Mouse (Mus musculus) midbrain, embryonic 16.5 days (tissue): ENCODE results near the gene Olfr963. TPM values are rescaled to one million over a fixed set of nuclear protein-coding genes. Genes with fewer than 3 reads are reported as not detected.

Source experiments
- polyA plus RNA-seq: library from polyadenylated mRNA; unstranded; fragments of >200 nt; fragmentation: Nextera tagmentation; extraction: Ambion mirVana; gene quantifications from 2 replicates; pipeline ENCODE4 v1.2.1, GENCODE M21; 2015

Olfr963 gene
- polyA plus RNA-seq, 1 experiment from 2014 or later: not detected

Other genes starting within 250 kb of the Olfr963 start
- gene Olfr952, start 240.1 kb upstream of the Olfr963 start, polyA plus RNA-seq: not detected in 2 replicates
- not detected in 2 replicates for gene Olfr954, start 210.5 kb upstream of the Olfr963 start, polyA plus RNA-seq
- not detected in 2 replicates for gene Olfr955, start 195.3 kb upstream of the Olfr963 start, polyA plus RNA-seq
- not detected in 2 replicates for gene Olfr44, start 173.2 kb upstream of the Olfr963 start, polyA plus RNA-seq
- not detected in 2 replicates for gene Olfr957, start 151.4 kb upstream of the Olfr963 start, polyA plus RNA-seq
- not detected in 2 replicates for gene Olfr958, start 113.2 kb upstream of the Olfr963 start, polyA plus RNA-seq
- not detected in 2 replicates for gene Olfr959, start 91.6 kb upstream of the Olfr963 start, polyA plus RNA-seq
- 215 and 253 TPM in 2 replicates for gene AW551984, start 62.8 kb upstream of the Olfr963 start, polyA plus RNA-seq
- gene Olfr148, start 56.5 kb upstream of the Olfr963 start, polyA plus RNA-seq: not detected in 2 replicates
- not detected in 2 replicates for gene Olfr960, start 45.8 kb upstream of the Olfr963 start, polyA plus RNA-seq
- not detected in 2 replicates for gene Olfr961, start 22.1 kb upstream of the Olfr963 start, polyA plus RNA-seq
- gene Olfr149, start 39.9 kb downstream of the Olfr963 start, polyA plus RNA-seq: not detected in 2 replicates
- gene Olfr965, start 44.1 kb downstream of the Olfr963 start, polyA plus RNA-seq: not detected in 2 replicates
- not detected in 2 replicates for gene Olfr150, start 63.8 kb downstream of the Olfr963 start, polyA plus RNA-seq
- gene Olfr967, start 79.0 kb downstream of the Olfr963 start, polyA plus RNA-seq: not detected in 2 replicates
- gene Olfr968, start 116.0 kb downstream of the Olfr963 start, polyA plus RNA-seq: not detected in 2 replicates
- gene Olfr969, start 123.7 kb downstream of the Olfr963 start, polyA plus RNA-seq: not detected in 2 replicates
- not detected in 2 replicates for gene Olfr970, start 141.7 kb downstream of the Olfr963 start, polyA plus RNA-seq
- not detected in 2 replicates for gene Olfr971, start 169.7 kb downstream of the Olfr963 start, polyA plus RNA-seq
- gene Olfr972, start 199.2 kb downstream of the Olfr963 start, polyA plus RNA-seq: not detected in 2 replicates
- gene Olfr229, start 240.1 kb downstream of the Olfr963 start, polyA plus RNA-seq: not detected in 2 replicates